Mouse (Mus musculus): ENCODE measurements around the gene Fubp3. TPM values are rescaled to one million over a fixed set of nuclear protein-coding genes. Genes with fewer than 3 reads are reported as not detected.
"Not testable (repeated sequence)": the region's sequence is repeated elsewhere in the genome, so short reads cannot be mapped to it uniquely, and the experiment has no call there.

Fubp3 gene
- polyA plus RNA-seq (2016; fragmentation: Nextera tagmentation; extraction: Ambion mirVana), result 91.7 and 95.9 TPM in 2 replicates

GRCm38 (mm10) chr2:31572051-31572914, at the start of gene Fubp3:
Fubp3 (plus strand) TSS chr2:31572651.
- WGBS, result 1% methylated on average over 51 of the region's 51 CpGs
- Histone ChIP-seq H3K27ac (peak within 1 kb of the TSS; percentile 91), H3K9ac (peak within 1 kb of the TSS; percentile 95), H3K27me3 (0 out of 2 replicates have a peak, but pooled peaks cover 3% of the 10 kb centered on the region), H3K4me2 (replicated peaks) (peak within 1 kb of the TSS; percentile 81), H3K9me3 (no peaks in the 10 kb centered on the region), H3K4me1 (peaks cover 12% of the 10 kb centered on the region), H3K4me3 (peak within 1 kb of the TSS; percentile 99), H3K36me3 (peaks cover 7% of the 10 kb centered on the region; the same call in 1 of the 2 replicates)
- ATAC-seq (ENCODE audit: insufficient number of reproducible peaks, insufficient read depth, low FRiP score, low TSS enrichment), result peak; percentile 96

- no peaks in the 10 kb centered on the region for H3K27me3 ChIP-seq
- 75% methylated on average over 5 of the region's 5 CpGs for WGBS
These were observed 47.8 kb upstream of the Fubp3 start for GRCm38 (mm10) chr2:31524641-31525040.

GRCm38 (mm10) chr2:31525778-31526177, 46.7 kb upstream of the Fubp3 start:
- WGBS, result 25% methylated on average over 10 of the region's 10 CpGs
- no peak overlapping the region for H3K27ac ChIP-seq
- H3K9ac ChIP-seq, result no peak overlapping the region
- peaks cover 20% of the 10 kb centered on the region for H3K4me1 ChIP-seq
- H3K4me3 ChIP-seq, result no peak overlapping the region
- no peaks in the 10 kb centered on the region for H3K27me3 ChIP-seq
- H3K4me2 ChIP-seq (replicated peaks), result no peak overlapping the region
- no peaks in the 10 kb centered on the region for H3K9me3 ChIP-seq
- H3K36me3 ChIP-seq, result no peaks in the 10 kb centered on the region
- ATAC-seq (ENCODE audit: insufficient number of reproducible peaks, insufficient read depth, low FRiP score, low TSS enrichment), result no peak; the same call in 1 of the 2 replicates

More at GRCm38 (mm10) chr2:31524641-31525040, 47.8 kb upstream of the Fubp3 start:
- no peak overlapping the region for H3K9ac ChIP-seq
- peaks cover 16% of the 10 kb centered on the region for H3K4me1 ChIP-seq
- H3K9me3 ChIP-seq, result no peaks in the 10 kb centered on the region
- H3K4me2 ChIP-seq (replicated peaks), result no peak overlapping the region
- no peak overlapping the region for H3K4me3 ChIP-seq
- ATAC-seq (ENCODE audit: insufficient number of reproducible peaks, insufficient read depth, low FRiP score, low TSS enrichment), result no peak
- H3K36me3 ChIP-seq, result no peaks in the 10 kb centered on the region
- no peak overlapping the region for H3K27ac ChIP-seq

GRCm38 (mm10) chr2:31530201-31530600, 42.2 kb upstream of the Fubp3 start:
- WGBS, result 32% methylated on average over 5 of the region's 5 CpGs
- no peak for ATAC-seq (ENCODE audit: insufficient number of reproducible peaks, insufficient read depth, low FRiP score, low TSS enrichment)
- Histone ChIP-seq H3K4me3 (no peak overlapping the region), H3K27me3 (no peaks in the 10 kb centered on the region), H3K27ac (no peak overlapping the region), H3K9ac (no peak overlapping the region), H3K36me3 (no peaks in the 10 kb centered on the region), H3K9me3 (no peaks in the 10 kb centered on the region), H3K4me2 (replicated peaks) (no peak overlapping the region), H3K4me1 (peaks cover 20% of the 10 kb centered on the region)

GRCm38 (mm10) chr2:31537054-31537453, 35.4 kb upstream of the Fubp3 start:
- H3K36me3 ChIP-seq, result no peaks in the 10 kb centered on the region
- H3K4me2 ChIP-seq (replicated peaks), result no peak overlapping the region
- H3K4me3 ChIP-seq, result no peak overlapping the region
- no peaks in the 10 kb centered on the region for H3K4me1 ChIP-seq
- WGBS, result 57% methylated on average over 5 of the region's 5 CpGs
- ATAC-seq (ENCODE audit: insufficient number of reproducible peaks, insufficient read depth, low FRiP score, low TSS enrichment), result no peak
- H3K27me3 ChIP-seq, result no peaks in the 10 kb centered on the region
- H3K9me3 ChIP-seq, result 0 out of 2 replicates have a peak, but pooled peaks cover 2% of the 10 kb centered on the region
- no peak overlapping the region for H3K27ac ChIP-seq
- H3K9ac ChIP-seq, result no peak overlapping the region

GRCm38 (mm10) chr2:31538745-31539144, 33.7 kb upstream of the Fubp3 start:
- H3K9me3 ChIP-seq, result 0 out of 2 replicates have a peak, but pooled peaks cover 2% of the 10 kb centered on the region
- no peak overlapping the region for H3K4me2 ChIP-seq (replicated peaks)
- H3K36me3 ChIP-seq, result no peaks in the 10 kb centered on the region
- no peaks in the 10 kb centered on the region for H3K27me3 ChIP-seq
- H3K9ac ChIP-seq, result no peak overlapping the region
- no peaks in the 10 kb centered on the region for H3K4me1 ChIP-seq
- WGBS, result 72% methylated on average over 5 of the region's 5 CpGs
- no peak overlapping the region for H3K27ac ChIP-seq
- no peak overlapping the region for H3K4me3 ChIP-seq
- ATAC-seq (ENCODE audit: insufficient number of reproducible peaks, insufficient read depth, low FRiP score, low TSS enrichment), result no peak

GRCm38 (mm10) chr2:31541581-31541980, 30.9 kb upstream of the Fubp3 start:
- WGBS, result 86% methylated on average over 5 of the region's 5 CpGs
- no peak overlapping the region for H3K4me3 ChIP-seq
- 0 out of 2 replicates have a peak, but pooled peaks cover 2% of the 10 kb centered on the region for H3K9me3 ChIP-seq
- no peak for ATAC-seq (ENCODE audit: insufficient number of reproducible peaks, insufficient read depth, low FRiP score, low TSS enrichment)
- H3K27me3 ChIP-seq, result no peaks in the 10 kb centered on the region; the same call in 1 of the 2 replicates
- no peak overlapping the region for H3K27ac ChIP-seq
- peaks cover under 1% of the 10 kb centered on the region; the same call in 1 of the 2 replicates for H3K4me1 ChIP-seq
- H3K36me3 ChIP-seq, result no peaks in the 10 kb centered on the region
- no peak overlapping the region for H3K4me2 ChIP-seq (replicated peaks)
- H3K9ac ChIP-seq, result no peak overlapping the region

GRCm38 (mm10) chr2:31547726-31548125, 24.7 kb upstream of the Fubp3 start:
- WGBS, result 34% methylated on average over 11 of the region's 11 CpGs
- Histone ChIP-seq H3K4me2 (replicated peaks) (no peak overlapping the region), H3K4me1 (peaks cover 17% of the 10 kb centered on the region; the same call in 1 of the 2 replicates), H3K4me3 (no peak overlapping the region), H3K27ac (0 out of 2 replicates have a peak overlapping the region, but pooled peaks have one; percentile 36), H3K27me3 (no peaks in the 10 kb centered on the region; the same call in 1 of the 2 replicates), H3K9me3 (no peaks in the 10 kb centered on the region), H3K36me3 (no peaks in the 10 kb centered on the region), H3K9ac (no peak overlapping the region)
- no peak for ATAC-seq (ENCODE audit: insufficient number of reproducible peaks, insufficient read depth, low FRiP score, low TSS enrichment)

GRCm38 (mm10) chr2:31550503-31550902, 21.9 kb upstream of the Fubp3 start:
- Histone ChIP-seq H3K4me1 (peaks cover 17% of the 10 kb centered on the region; the same call in 1 of the 2 replicates), H3K27me3 (no peaks in the 10 kb centered on the region; the same call in 1 of the 2 replicates), H3K4me2 (replicated peaks) (no peak overlapping the region), H3K27ac (no peak overlapping the region), H3K9me3 (peaks cover 3% of the 10 kb centered on the region; the same call in 1 of the 2 replicates), H3K9ac (no peak overlapping the region), H3K4me3 (no peak overlapping the region), H3K36me3 (no peaks in the 10 kb centered on the region)
- 80% methylated on average over 3 of the region's 3 CpGs for WGBS
- ATAC-seq (ENCODE audit: insufficient number of reproducible peaks, insufficient read depth, low FRiP score, low TSS enrichment), result no peak

GRCm38 (mm10) chr2:31551351-31551750, 21.1 kb upstream of the Fubp3 start:
- H3K9ac ChIP-seq; H3K36me3 ChIP-seq; H3K27ac ChIP-seq; H3K4me2 ChIP-seq (replicated peaks); H3K4me3 ChIP-seq; ATAC-seq (ENCODE audit: insufficient number of reproducible peaks, insufficient read depth, low FRiP score, low TSS enrichment); H3K9me3 ChIP-seq; H3K27me3 ChIP-seq: not testable (repeated sequence)
- 93% methylated on average over 2 of the region's 3 CpGs for WGBS
- peaks cover 17% of the 10 kb centered on the region; the same call in 1 of the 2 replicates for H3K4me1 ChIP-seq

GRCm38 (mm10) chr2:31551971-31552370, 20.5 kb upstream of the Fubp3 start:
- Histone ChIP-seq H3K9me3 (peaks cover 3% of the 10 kb centered on the region; the same call in 1 of the 2 replicates), H3K9ac (no peak overlapping the region), H3K4me2 (replicated peaks) (no peak overlapping the region), H3K36me3 (no peaks in the 10 kb centered on the region), H3K27me3 (no peaks in the 10 kb centered on the region), H3K27ac (no peak overlapping the region), H3K4me1 (peaks cover 13% of the 10 kb centered on the region; the same call in 1 of the 2 replicates), H3K4me3 (no peak overlapping the region)
- no peak for ATAC-seq (ENCODE audit: insufficient number of reproducible peaks, insufficient read depth, low FRiP score, low TSS enrichment)
- WGBS, result 90% methylated on average over 10 of the region's 10 CpGs

- Histone ChIP-seq H3K4me2 (replicated peaks) (no peak overlapping the region), H3K4me1 (no peaks in the 10 kb centered on the region), H3K27ac (no peak overlapping the region), H3K36me3 (no peaks in the 10 kb centered on the region), H3K4me3 (no peak overlapping the region), H3K9ac (no peak overlapping the region), H3K9me3 (peaks cover 3% of the 10 kb centered on the region; the same call in 1 of the 2 replicates), H3K27me3 (no peaks in the 10 kb centered on the region)
- WGBS, result 80% methylated on average over 5 of the region's 5 CpGs
- ATAC-seq (ENCODE audit: insufficient number of reproducible peaks, insufficient read depth, low FRiP score, low TSS enrichment), result no peak
These were observed 17.8 kb upstream of the Fubp3 start for GRCm38 (mm10) chr2:31554619-31555018.

Measured in embryonic facial prominence, embryonic 12.5 days (tissue).